Mouse (Mus musculus): ENCODE results near the gene Mre11a.

- no peak for TF ChIP-seq CTCF (IDR thresholded peaks at IDR 0.05; ENCODE audit: insufficient read depth, low read length)
- no peak for TF ChIP-seq POLR2A (IDR thresholded peaks at IDR 0.05; ENCODE audit: borderline replicate concordance, extremely low read depth, low read depth, low read length)
These were observed 10.6 kb upstream of the Mre11a start for GRCm38 (mm10) chr9:14773813-14774212.
